Mouse (Mus musculus): ENCODE measurements around the gene Ddah2.

The Ddah2 gene

GRCm38 (mm10) chr17:35088825-35089644 lies 30.2 kb downstream of the Ddah2 start, which contains the start of gene Abhd16a:
TSS of gene Abhd16a (plus strand) at chr17:35089263.
- in situ Hi-C loops (cut with MboI; ENCODE audit: low pct_unique_long_range_greater_than_20kb in 1 of 2, low sequenced_read_pairs in 2 of 2, unreplicated experiment in 1 of 2) = no loop called here

DNA sequence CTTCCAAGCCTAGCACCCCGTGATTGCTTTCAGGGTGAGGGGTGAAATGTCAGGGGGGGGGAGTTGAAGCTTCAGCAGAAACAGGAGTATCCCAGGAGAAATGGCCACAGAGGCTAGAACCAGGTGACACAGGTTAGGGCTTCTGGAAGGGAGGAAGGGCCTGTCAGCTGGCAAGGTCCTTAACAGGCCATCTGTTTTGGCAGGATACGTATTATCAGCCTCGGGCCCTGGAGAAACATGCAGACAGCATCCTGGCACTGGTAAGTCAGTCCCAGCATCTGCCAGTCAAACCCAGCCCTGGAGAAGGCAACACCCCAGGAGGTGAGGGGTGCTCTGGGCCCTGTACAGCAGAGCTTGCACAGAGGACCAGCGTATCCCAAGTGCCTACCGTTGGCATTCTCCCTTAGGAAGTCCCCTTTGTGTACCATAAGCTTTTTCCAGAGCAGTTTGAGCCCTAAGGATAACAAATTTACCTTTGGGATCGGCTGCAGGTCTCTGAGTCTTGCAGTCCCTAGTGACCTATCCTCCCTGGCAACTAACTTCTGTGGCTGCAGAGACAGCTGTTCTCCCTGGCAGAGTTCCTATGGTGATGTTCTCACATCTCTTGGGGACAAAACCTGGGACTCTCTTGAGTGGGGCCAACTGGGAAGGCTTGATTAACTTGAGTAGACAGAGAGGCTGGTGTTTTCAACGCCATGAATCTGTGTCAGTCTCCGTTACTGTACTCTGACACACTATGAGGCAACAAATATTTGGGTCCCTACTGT lies 31.5 kb downstream of the Ddah2 start:
- in situ Hi-C loops (cut with MboI; ENCODE audit: low pct_unique_long_range_greater_than_20kb in 1 of 2, low sequenced_read_pairs in 2 of 2, unreplicated experiment in 1 of 2) = no loop called here

DNA sequence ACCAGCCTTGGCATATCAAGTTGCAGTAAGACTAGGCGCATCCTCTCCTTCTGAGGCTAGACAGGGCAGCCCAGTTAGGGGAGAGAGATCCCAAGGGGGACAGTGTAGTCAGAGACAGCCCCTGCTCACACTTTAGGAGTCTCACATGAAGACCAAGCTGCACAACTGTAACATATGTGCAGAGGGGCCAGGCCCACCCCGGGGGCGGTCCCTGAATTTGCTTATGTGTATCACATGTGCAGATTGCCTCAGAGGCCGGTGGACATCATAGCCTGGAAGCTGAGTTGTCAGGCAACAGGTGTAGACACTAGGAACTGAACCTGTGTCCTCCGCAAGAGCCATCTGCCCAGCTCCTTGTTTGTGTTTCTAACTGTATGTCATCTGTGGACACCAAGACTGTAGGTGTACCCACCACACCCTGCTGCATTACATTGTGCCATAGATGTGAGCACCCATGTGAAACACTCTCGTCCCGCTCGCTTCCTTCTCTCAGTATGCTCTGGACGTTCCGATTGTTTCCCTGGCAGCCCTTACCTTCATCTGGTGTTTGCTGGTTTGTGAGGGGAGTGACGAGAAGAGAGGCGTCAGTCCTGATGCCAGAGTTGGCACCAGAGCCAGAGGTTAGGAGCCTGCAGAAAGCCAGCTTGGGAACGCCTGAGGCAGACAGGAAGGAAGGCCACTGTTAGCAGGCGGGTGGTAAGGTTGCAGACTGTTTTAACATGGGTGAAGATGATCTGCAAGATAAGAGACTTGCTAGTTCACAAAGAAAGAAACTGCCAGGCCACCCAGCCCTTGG lies 33.8 kb downstream of the Ddah2 start:
- in situ Hi-C loops (cut with MboI; ENCODE audit: low pct_unique_long_range_greater_than_20kb in 1 of 2, low sequenced_read_pairs in 2 of 2, unreplicated experiment in 1 of 2) = no loop called here

DNA sequence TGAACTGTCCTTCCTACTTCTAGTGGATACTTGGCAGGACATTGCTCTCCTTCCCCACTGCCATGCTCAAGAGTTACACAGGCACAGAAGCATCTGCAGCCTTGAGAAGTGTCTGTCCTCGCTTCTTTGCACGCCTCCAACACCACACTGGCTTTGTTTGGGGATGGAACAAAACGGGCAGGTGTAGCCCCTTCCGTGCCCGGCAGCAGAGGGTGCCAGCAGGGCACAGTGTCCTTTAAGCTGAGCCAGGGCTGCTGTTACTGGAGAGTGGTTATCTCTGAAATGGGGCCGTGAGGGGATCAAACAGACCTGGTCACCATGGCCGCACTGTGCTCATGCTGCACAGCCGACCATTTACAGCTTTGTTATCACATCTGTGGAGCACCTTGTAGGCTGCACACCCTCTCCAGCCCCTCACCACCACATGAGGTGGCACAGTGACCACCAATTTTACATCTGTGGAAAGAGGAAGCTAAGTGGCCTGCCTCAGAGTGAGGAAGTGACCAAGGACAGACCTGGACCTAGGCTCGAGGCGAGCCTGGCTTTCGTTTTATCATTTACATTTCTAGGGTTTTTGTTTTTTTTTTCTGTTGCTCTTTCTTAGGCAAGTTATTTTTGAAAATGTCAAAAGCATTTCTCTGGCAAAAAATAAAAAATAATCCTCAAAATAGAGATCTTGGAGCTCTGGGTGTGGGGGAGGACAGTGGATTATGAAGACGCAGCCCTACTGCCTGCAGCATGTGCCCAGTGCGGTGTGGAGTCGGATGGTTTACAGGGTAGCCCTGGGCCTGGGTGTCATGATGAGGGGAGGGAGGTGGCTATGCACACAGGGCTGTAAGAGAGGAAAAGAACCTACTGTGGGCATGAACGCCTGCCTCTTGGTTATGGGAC lies 35.9 kb downstream of the Ddah2 start:
- in situ Hi-C loops (cut with MboI; ENCODE audit: low pct_unique_long_range_greater_than_20kb in 1 of 2, low sequenced_read_pairs in 2 of 2, unreplicated experiment in 1 of 2) = no loop called here

GRCm38 (mm10) chr17:35096597-35096996 lies 37.8 kb downstream of the Ddah2 start:
- in situ Hi-C loops (cut with MboI; ENCODE audit: low pct_unique_long_range_greater_than_20kb in 1 of 2, low sequenced_read_pairs in 2 of 2, unreplicated experiment in 1 of 2) = no loop called here

- in situ Hi-C loops (cut with MboI; ENCODE audit: low pct_unique_long_range_greater_than_20kb in 1 of 2, low sequenced_read_pairs in 2 of 2, unreplicated experiment in 1 of 2) = no loop called here
Measured at GRCm38 (mm10) chr17:35097164-35097655, 38.4 kb downstream of the Ddah2 start.

GRCm38 (mm10) chr17:35100196-35100765 lies 41.4 kb downstream of the Ddah2 start:
- in situ Hi-C loops (cut with MboI; ENCODE audit: low pct_unique_long_range_greater_than_20kb in 1 of 2, low sequenced_read_pairs in 2 of 2, unreplicated experiment in 1 of 2) = no loop called here

DNA sequence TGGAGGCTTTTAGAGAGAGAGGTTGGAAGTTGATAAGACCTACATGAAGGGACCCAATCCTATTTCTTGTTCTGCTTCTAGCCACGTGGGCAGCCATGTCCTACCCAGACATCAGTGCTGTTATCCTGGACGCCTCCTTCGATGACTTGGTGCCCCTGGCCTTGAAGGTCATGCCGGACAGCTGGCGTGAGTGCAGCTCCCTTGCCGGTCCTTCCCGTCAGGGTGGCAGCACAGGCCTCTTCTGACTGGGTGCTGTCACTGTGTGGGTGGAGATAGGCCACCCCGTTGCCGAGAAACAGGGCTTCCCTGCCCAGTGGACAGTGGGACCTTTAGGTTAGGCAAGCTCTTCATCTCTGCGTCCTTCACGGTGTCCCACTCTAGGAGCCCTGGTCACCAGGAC lies 42.3 kb downstream of the Ddah2 start:
- in situ Hi-C loops (cut with MboI; ENCODE audit: low pct_unique_long_range_greater_than_20kb in 1 of 2, low sequenced_read_pairs in 2 of 2, unreplicated experiment in 1 of 2) = no loop called here

- in situ Hi-C loops (cut with MboI; ENCODE audit: low pct_unique_long_range_greater_than_20kb in 1 of 2, low sequenced_read_pairs in 2 of 2, unreplicated experiment in 1 of 2) = no loop called here
Measured at GRCm38 (mm10) chr17:35102299-35102698, 43.5 kb downstream of the Ddah2 start.

- in situ Hi-C loops (cut with MboI; ENCODE audit: low pct_unique_long_range_greater_than_20kb in 1 of 2, low sequenced_read_pairs in 2 of 2, unreplicated experiment in 1 of 2) = no loop called here
Measured at GRCm38 (mm10) chr17:35103221-35103690, 44.4 kb downstream of the Ddah2 start.

- in situ Hi-C loops (cut with MboI; ENCODE audit: low pct_unique_long_range_greater_than_20kb in 1 of 2, low sequenced_read_pairs in 2 of 2, unreplicated experiment in 1 of 2) = no loop called here
Measured at GRCm38 (mm10) chr17:35104079-35104478, 45.2 kb downstream of the Ddah2 start.

DNA sequence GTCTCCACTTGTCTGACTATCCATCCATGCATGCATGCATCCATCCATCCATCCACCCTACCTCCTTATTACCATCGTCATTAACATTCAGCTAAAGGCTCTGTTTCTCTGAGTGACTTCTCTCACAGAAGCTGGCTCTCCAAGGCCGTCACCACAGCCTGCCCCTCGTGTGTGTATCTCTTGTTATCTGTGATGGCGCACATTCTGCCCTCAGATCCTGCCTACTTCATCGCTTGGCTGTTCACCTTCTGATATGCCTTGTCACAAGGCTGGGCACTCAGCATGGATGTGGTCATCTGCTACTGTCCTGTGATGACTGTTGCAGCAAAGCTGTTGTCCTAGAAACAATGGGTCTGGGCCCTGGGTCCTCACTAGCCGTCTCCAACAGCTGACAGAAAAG lies 45.9 kb downstream of the Ddah2 start:
- in situ Hi-C loops (cut with MboI; ENCODE audit: low pct_unique_long_range_greater_than_20kb in 1 of 2, low sequenced_read_pairs in 2 of 2, unreplicated experiment in 1 of 2) = no loop called here

DNA sequence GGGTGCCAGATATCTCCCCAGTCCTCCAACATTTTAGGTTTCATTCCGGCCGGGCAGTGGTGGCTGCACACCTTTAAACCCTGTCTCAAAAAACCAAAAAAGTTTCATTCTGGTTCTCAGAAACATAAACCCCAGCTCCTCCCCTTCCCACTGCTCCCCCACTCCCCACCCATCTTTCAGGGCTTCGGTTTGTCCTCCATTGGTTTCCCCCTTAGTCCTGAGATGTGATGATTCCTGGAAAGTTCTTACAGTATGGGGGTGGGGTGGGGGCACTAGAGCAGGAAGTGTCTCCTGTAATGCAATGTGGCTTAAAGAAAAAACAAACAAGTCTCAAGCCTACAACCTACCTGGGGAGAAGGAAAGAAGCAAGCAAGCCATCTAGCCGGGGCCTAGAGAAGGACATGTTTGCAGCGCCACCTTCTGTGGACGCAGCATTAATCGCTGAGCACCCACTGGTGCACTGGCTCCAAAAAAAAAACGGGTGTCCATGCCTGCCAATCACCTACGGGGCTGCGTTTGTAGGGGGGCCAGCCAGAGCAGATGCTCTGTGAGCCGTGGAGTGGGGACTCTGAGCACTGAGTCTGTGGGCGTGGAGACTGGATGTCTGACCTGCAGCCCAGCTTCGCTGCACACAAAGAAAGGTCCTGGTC lies 47.0 kb downstream of the Ddah2 start:
- in situ Hi-C loops (cut with MboI; ENCODE audit: low pct_unique_long_range_greater_than_20kb in 1 of 2, low sequenced_read_pairs in 2 of 2, unreplicated experiment in 1 of 2) = no loop called here

- in situ Hi-C loops (cut with MboI; ENCODE audit: low pct_unique_long_range_greater_than_20kb in 1 of 2, low sequenced_read_pairs in 2 of 2, unreplicated experiment in 1 of 2) = no loop called here
Measured at GRCm38 (mm10) chr17:35106522-35106921, 47.7 kb downstream of the Ddah2 start.

GRCm38 (mm10) chr17:35108097-35108496 lies 49.3 kb downstream of the Ddah2 start, which contains the start of gene Ly6g5c:
TSS of gene Ly6g5c (plus strand) at chr17:35108279.
- in situ Hi-C loops (cut with MboI; ENCODE audit: low pct_unique_long_range_greater_than_20kb in 1 of 2, low sequenced_read_pairs in 2 of 2, unreplicated experiment in 1 of 2) = no loop called here
